Mouse (Mus musculus): Measurements from ENCODE around the gene Magi1. TPM values are rescaled to one million over a fixed set of nuclear protein-coding genes. Genes with fewer than 3 reads are reported as not detected.
A peak's percentile ranks its signal among the peaks of the same experiment; 100 is the strongest.
"Not testable (repeated sequence)": the region's sequence is repeated elsewhere in the genome, so short reads cannot be mapped to it uniquely, and the experiment has no call there.

Magi1 gene
- polyA plus RNA-seq, 1 experiment from 2014 or later = 10.9 TPM

GRCm38 (mm10) chr6:94011521-94011920, 272.2 kb downstream of the Magi1 start:
- Histone ChIP-seq H3K9ac (ENCODE audit: low read depth, low read length) (no peak overlapping the region), H3K36me3 (ENCODE audit: control insufficient read depth, insufficient read depth, low read length) (no peaks in the 10 kb centered on the region), H3K9me3 (ENCODE audit: control insufficient read depth, low read length) (no peaks in the 10 kb centered on the region), H3K4me1 (ENCODE audit: control insufficient read depth, insufficient read depth, low read length) (peaks cover 21% of the 10 kb centered on the region), H3K27ac (ENCODE audit: low read depth, low read length) (peak overlapping the region; percentile 37; the same call in 1 of the 2 replicates), H3K27me3 (ENCODE audit: control insufficient read depth, insufficient read depth, low read length) (no peaks in the 10 kb centered on the region), H3K4me3 (ENCODE audit: low read length) (no peak overlapping the region), H3K4me2 (replicated peaks; ENCODE audit: low read depth, low read length) (no peak overlapping the region)
- 33% methylated on average over 6 of the region's 6 CpGs for WGBS
- no peak for ATAC-seq (ENCODE audit: low FRiP score, low TSS enrichment)

GRCm38 (mm10) chr6:94008577-94008976, 275.1 kb downstream of the Magi1 start:
- H3K9ac ChIP-seq (ENCODE audit: low read depth, low read length) = no peak overlapping the region
- no peak for ATAC-seq (ENCODE audit: low FRiP score, low TSS enrichment)
- H3K4me2 ChIP-seq (replicated peaks; ENCODE audit: low read depth, low read length) = no peak overlapping the region
- no peaks in the 10 kb centered on the region for H3K27me3 ChIP-seq (ENCODE audit: control insufficient read depth, insufficient read depth, low read length)
- H3K4me1 ChIP-seq (ENCODE audit: control insufficient read depth, insufficient read depth, low read length) = peaks cover 21% of the 10 kb centered on the region
- H3K36me3 ChIP-seq (ENCODE audit: control insufficient read depth, insufficient read depth, low read length) = no peaks in the 10 kb centered on the region
- no peaks in the 10 kb centered on the region for H3K9me3 ChIP-seq (ENCODE audit: control insufficient read depth, low read length)
- H3K4me3 ChIP-seq (ENCODE audit: low read length) = no peak overlapping the region
- H3K27ac ChIP-seq (ENCODE audit: low read depth, low read length) = no peak overlapping the region
- WGBS = 76% methylated on average over 4 of the region's 4 CpGs

GRCm38 (mm10) chr6:94003586-94003985, 280.1 kb downstream of the Magi1 start:
- not testable (repeated sequence) for H3K4me3 ChIP-seq (ENCODE audit: low read length); H3K4me2 ChIP-seq (replicated peaks; ENCODE audit: low read depth, low read length); H3K27ac ChIP-seq (ENCODE audit: low read depth, low read length); H3K9me3 ChIP-seq (ENCODE audit: control insufficient read depth, low read length); H3K27me3 ChIP-seq (ENCODE audit: control insufficient read depth, insufficient read depth, low read length); H3K4me1 ChIP-seq (ENCODE audit: control insufficient read depth, insufficient read depth, low read length); H3K36me3 ChIP-seq (ENCODE audit: control insufficient read depth, insufficient read depth, low read length); H3K9ac ChIP-seq (ENCODE audit: low read depth, low read length); ATAC-seq (ENCODE audit: low FRiP score, low TSS enrichment)
- WGBS = 58% methylated on average over 2 of the region's 2 CpGs

GRCm38 (mm10) chr6:93996841-93997485, 286.8 kb downstream of the Magi1 start:
- Histone ChIP-seq H3K4me3 (ENCODE audit: low read length) (no peak overlapping the region), H3K9ac (ENCODE audit: low read depth, low read length) (no peak overlapping the region), H3K9me3 (ENCODE audit: control insufficient read depth, low read length) (no peaks in the 10 kb centered on the region), H3K4me1 (ENCODE audit: control insufficient read depth, insufficient read depth, low read length) (no peaks in the 10 kb centered on the region), H3K36me3 (ENCODE audit: control insufficient read depth, insufficient read depth, low read length) (no peaks in the 10 kb centered on the region), H3K27me3 (ENCODE audit: control insufficient read depth, insufficient read depth, low read length) (no peaks in the 10 kb centered on the region), H3K27ac (ENCODE audit: low read depth, low read length) (no peak overlapping the region), H3K4me2 (replicated peaks; ENCODE audit: low read depth, low read length) (no peak overlapping the region)
- ATAC-seq (ENCODE audit: low FRiP score, low TSS enrichment) = no peak
- WGBS = 64% methylated on average over 8 of the region's 8 CpGs

- Histone ChIP-seq H3K36me3 (ENCODE audit: control insufficient read depth, insufficient read depth, low read length) (no peaks in the 10 kb centered on the region), H3K4me3 (ENCODE audit: low read length) (no peak overlapping the region), H3K4me1 (ENCODE audit: control insufficient read depth, insufficient read depth, low read length) (0 out of 2 replicates have a peak, but pooled peaks cover 2% of the 10 kb centered on the region), H3K27me3 (ENCODE audit: control insufficient read depth, insufficient read depth, low read length) (no peaks in the 10 kb centered on the region), H3K4me2 (replicated peaks; ENCODE audit: low read depth, low read length) (no peak overlapping the region), H3K9me3 (ENCODE audit: control insufficient read depth, low read length) (no peaks in the 10 kb centered on the region), H3K9ac (ENCODE audit: low read depth, low read length) (no peak overlapping the region), H3K27ac (ENCODE audit: low read depth, low read length) (no peak overlapping the region)
- WGBS = 14% methylated on average over 3 of the region's 3 CpGs
- ATAC-seq (ENCODE audit: low FRiP score, low TSS enrichment) = peak; percentile 79
Observed at GRCm38 (mm10) chr6:93987561-93987960, 296.2 kb downstream of the Magi1 start.

- Histone ChIP-seq H3K4me3 (ENCODE audit: low read length) (no peak overlapping the region), H3K27me3 (ENCODE audit: control insufficient read depth, insufficient read depth, low read length) (no peaks in the 10 kb centered on the region), H3K36me3 (ENCODE audit: control insufficient read depth, insufficient read depth, low read length) (no peaks in the 10 kb centered on the region), H3K27ac (ENCODE audit: low read depth, low read length) (no peak overlapping the region), H3K4me2 (replicated peaks; ENCODE audit: low read depth, low read length) (no peak overlapping the region), H3K9ac (ENCODE audit: low read depth, low read length) (no peak overlapping the region), H3K9me3 (ENCODE audit: control insufficient read depth, low read length) (no peaks in the 10 kb centered on the region), H3K4me1 (ENCODE audit: control insufficient read depth, insufficient read depth, low read length) (0 out of 2 replicates have a peak, but pooled peaks cover 2% of the 10 kb centered on the region)
- 64% methylated on average over 9 of the region's 9 CpGs for WGBS
- no peak for ATAC-seq (ENCODE audit: low FRiP score, low TSS enrichment)
Observed at GRCm38 (mm10) chr6:93985111-93985510, 298.6 kb downstream of the Magi1 start.

GRCm38 (mm10) chr6:93983551-93983950, 300.2 kb downstream of the Magi1 start:
- 85% methylated on average over 3 of the region's 3 CpGs for WGBS

GRCm38 (mm10) chr6:93981211-93981610, 302.5 kb downstream of the Magi1 start:
- no peaks in the 10 kb centered on the region for H3K27me3 ChIP-seq (ENCODE audit: control insufficient read depth, insufficient read depth, low read length)
- H3K4me3 ChIP-seq (ENCODE audit: low read length) = no peak overlapping the region
- H3K4me1 ChIP-seq (ENCODE audit: control insufficient read depth, insufficient read depth, low read length) = no peaks in the 10 kb centered on the region
- H3K9ac ChIP-seq (ENCODE audit: low read depth, low read length) = no peak overlapping the region
- WGBS = 38% methylated on average over 8 of the region's 8 CpGs
- H3K9me3 ChIP-seq (ENCODE audit: control insufficient read depth, low read length) = peaks cover 5% of the 10 kb centered on the region; the same call in 1 of the 2 replicates
- H3K36me3 ChIP-seq (ENCODE audit: control insufficient read depth, insufficient read depth, low read length) = no peaks in the 10 kb centered on the region
- no peak for ATAC-seq (ENCODE audit: low FRiP score, low TSS enrichment)
- H3K4me2 ChIP-seq (replicated peaks; ENCODE audit: low read depth, low read length) = no peak overlapping the region
- H3K27ac ChIP-seq (ENCODE audit: low read depth, low read length) = no peak overlapping the region

More at GRCm38 (mm10) chr6:93983551-93983950, 300.2 kb downstream of the Magi1 start:
- H3K4me3 ChIP-seq (ENCODE audit: low read length) = no peak overlapping the region
- no peaks in the 10 kb centered on the region for H3K27me3 ChIP-seq (ENCODE audit: control insufficient read depth, insufficient read depth, low read length)
- no peaks in the 10 kb centered on the region for H3K4me1 ChIP-seq (ENCODE audit: control insufficient read depth, insufficient read depth, low read length)
- ATAC-seq (ENCODE audit: low FRiP score, low TSS enrichment) = no peak
- H3K4me2 ChIP-seq (replicated peaks; ENCODE audit: low read depth, low read length) = no peak overlapping the region
- no peaks in the 10 kb centered on the region for H3K36me3 ChIP-seq (ENCODE audit: control insufficient read depth, insufficient read depth, low read length)
- no peaks in the 10 kb centered on the region for H3K9me3 ChIP-seq (ENCODE audit: control insufficient read depth, low read length)
- H3K27ac ChIP-seq (ENCODE audit: low read depth, low read length) = no peak overlapping the region
- H3K9ac ChIP-seq (ENCODE audit: low read depth, low read length) = no peak overlapping the region

GRCm38 (mm10) chr6:93979241-93979640, 304.5 kb downstream of the Magi1 start:
- Histone ChIP-seq H3K27ac (ENCODE audit: low read depth, low read length) (no peak overlapping the region), H3K9me3 (ENCODE audit: control insufficient read depth, low read length) (peaks cover 6% of the 10 kb centered on the region; the same call in 1 of the 2 replicates), H3K4me3 (ENCODE audit: low read length) (no peak overlapping the region), H3K9ac (ENCODE audit: low read depth, low read length) (no peak overlapping the region), H3K4me2 (replicated peaks; ENCODE audit: low read depth, low read length) (no peak overlapping the region), H3K27me3 (ENCODE audit: control insufficient read depth, insufficient read depth, low read length) (no peaks in the 10 kb centered on the region), H3K4me1 (ENCODE audit: control insufficient read depth, insufficient read depth, low read length) (no peaks in the 10 kb centered on the region), H3K36me3 (ENCODE audit: control insufficient read depth, insufficient read depth, low read length) (no peaks in the 10 kb centered on the region)
- no peak for ATAC-seq (ENCODE audit: low FRiP score, low TSS enrichment)
- WGBS = 90% methylated on average over 3 of the region's 3 CpGs

All from kidney, embryonic 14.5 days (tissue).